Mouse (Mus musculus) C2C12 (cell line): ENCODE results near the gene Leprot.

ENCODE experiments used
- CEBPB ChIP-seq: IDR thresholded peaks from one replicate; pipeline ENCODE4 v1.6.1; 2011; ENCODE audit warnings: low read depth, mild to moderate bottlenecking, control low read depth, moderate library complexity
- CTCF ChIP-seq: IDR thresholded peaks from one replicate; pipeline ENCODE4 v1.5.1; 2011; ENCODE audit not compliant: control insufficient read depth, insufficient read depth, insufficient read length
- MAX ChIP-seq: IDR thresholded peaks from one replicate; pipeline ENCODE4 v1.6.1; 2011; ENCODE audit warnings: mild to moderate bottlenecking, control low read depth
- USF1 ChIP-seq: IDR thresholded peaks from one replicate; pipeline ENCODE4 v1.6.1; 2011; ENCODE audit warnings: low read depth, mild to moderate bottlenecking, control low read depth, moderate library complexity

DNA sequence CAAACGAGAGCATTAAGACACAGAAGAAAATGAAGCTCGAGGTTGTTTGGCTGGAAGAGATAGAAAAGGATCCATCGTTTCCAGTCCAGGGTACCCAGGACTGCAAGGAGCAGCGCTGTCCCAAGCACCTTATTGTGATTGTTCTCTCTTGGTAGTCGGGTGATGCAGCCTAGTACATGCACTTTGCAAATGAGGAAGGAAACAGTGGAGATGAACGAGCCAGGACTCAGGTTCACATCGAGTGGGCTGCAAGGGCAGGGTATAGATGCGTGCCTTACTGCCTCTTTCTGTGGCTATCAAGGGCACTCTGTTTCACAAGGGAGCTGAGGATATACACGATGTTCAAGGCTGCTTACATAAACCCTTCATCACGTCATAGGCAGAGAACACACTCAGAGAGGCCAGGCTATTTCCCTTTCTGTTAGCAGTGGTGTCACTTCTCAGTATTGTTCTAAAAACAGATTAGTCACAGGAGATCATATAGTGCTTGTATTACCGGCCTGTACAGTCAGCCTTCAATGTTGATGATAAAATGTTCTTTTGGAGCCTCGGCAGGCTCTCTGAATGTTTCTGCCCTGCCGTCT, 38.8 kb downstream of the Leprot start:
- no peak for TF ChIP-seq CTCF
- no peak for TF ChIP-seq USF1
- TF ChIP-seq CEBPB, result no peak
- no peak for TF ChIP-seq MAX
